Mouse (Mus musculus) cerebellum, postnatal 36 days (tissue): ENCODE results near the gene Med28.

Source experiments
- DNase-seq, 2 experiments: peaks; one replicate each; pipeline ENCODE4 v3.0.0; 2021 to 2022; ENCODE audit warnings: mixed read lengths in 2 of 2

Gene Med28

DNA sequence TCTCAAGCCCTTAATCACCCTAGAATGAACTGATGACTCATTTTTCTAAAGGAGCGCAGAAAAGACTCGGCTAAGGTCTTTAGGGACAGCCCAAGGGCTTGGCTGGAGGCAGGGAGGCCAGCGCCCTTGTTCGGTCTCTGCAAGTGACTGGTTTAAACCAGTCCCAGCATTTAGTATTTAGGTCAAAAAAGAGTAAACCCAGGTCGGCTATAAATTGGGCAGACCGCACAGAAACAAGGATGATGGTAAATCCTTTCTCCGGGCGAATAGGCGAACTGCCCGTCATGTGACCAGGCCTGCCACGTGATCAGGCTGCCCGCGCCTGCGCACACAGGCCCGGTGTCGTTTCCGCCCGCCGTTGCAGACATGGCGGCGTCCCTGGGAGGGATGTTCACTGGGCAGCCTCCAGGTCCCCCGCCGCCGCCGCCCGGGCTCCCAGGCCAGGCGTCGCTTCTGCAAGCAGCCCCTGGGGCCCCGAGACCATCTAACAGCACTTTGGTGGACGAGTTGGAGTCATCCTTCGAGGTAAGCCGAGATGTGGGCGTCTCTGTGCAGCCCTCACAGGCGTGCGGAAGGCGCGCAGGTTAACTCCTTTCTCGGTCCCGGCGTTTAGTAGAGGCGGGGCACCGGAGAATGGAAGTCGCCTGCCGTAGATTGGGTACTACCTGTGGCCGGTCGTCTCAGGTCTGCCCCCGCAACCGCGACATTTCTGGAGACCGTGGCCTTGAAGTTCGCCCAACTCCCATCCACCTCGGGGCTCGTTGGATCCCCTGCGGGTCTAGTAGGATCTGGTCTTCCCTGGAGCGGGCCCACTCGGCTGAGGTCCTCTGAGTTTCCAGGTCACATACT lies at the start of gene Med28:
Med28 (plus strand) TSS at position 270 of the 849 bp plus-strand sequence.
- peak; percentile 95 to 96 for DNase-seq

DNA sequence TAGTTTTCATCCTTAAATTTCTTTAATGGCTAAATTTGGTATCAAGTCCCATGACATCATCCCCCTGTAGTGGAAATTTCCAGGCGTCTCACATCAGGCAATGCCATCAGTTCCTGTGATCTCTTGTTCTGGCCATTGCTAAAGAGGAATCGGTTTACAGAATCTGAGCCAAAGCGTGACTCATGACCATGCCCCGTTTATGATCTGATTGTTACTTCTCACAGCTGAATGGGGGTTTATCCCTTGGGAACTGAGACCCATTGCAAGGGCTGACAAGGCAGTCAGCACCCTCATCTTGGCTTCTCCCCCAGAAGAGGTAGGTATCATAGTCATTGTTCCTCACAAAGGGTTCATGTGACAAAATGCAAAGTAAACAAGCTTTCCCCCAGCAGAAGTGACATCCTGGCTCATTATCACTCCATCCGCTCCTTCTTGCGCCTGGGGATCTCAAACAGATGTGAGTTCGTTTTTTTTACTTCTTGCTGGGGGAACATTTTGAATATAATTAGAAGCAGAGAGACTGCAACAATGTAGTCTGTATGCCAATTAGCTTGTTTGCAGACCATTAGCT lies 47.1 kb upstream of the Med28 start:
- DNase-seq: no peak

DNA sequence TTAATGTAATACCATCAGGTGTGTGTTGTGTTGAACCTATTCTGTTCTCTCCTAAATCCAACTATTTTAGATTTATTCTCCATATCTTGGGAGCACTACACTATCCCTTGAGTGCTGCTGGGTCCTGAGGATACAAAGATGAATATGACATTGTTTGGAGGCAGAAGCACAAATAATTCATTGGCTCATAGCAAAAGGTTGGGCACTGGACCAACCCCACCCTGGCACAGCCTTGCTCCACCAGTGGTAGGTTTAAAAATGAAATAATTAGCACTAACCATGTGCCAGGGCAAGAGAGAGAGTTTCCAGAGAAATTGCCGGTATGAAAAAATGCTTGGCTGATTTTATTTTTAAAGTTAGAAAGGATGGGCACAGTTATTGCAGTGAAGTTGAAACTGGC lies 46.5 kb upstream of the Med28 start:
- DNase-seq: no peak

DNA sequence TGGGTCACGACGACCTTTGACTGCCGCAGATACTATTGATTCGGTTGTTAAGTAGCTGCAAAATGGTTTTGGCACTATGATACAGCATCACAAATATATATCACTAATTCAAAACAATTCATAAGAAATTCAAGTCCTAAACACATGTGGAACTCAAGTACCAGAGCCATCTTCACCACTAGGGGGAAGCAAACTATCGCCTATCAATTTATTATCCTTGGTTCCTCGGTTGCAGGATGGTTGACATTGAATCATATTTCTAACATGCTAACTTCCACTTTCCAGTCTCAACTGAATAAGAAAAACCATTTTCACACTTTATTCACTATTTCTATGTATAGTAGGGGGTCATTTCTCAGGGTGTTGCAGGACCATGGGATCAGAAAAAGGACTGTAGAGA lies 45.8 kb upstream of the Med28 start:
- DNase-seq: peak in 1 of 2 experiments; percentile 56

DNA sequence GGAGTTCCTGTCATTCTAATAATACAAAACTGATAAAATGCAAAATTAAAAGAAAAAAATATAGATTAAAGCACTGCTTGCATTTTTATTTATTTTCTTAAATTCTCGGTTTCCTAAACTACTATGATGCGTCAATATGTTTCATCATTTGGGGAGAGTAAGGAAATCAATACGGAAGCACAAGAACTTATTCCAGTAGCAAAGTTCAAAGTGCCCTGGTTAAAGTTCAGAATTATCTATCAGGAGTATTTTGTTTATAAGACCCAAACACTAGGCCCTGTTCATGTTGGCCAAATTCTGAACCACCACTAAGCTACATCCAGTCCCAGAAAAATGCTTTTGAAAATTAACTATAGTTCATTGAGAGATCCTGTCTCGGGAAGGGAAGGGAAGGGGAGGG lies 45.3 kb upstream of the Med28 start:
- no peak for DNase-seq

DNA sequence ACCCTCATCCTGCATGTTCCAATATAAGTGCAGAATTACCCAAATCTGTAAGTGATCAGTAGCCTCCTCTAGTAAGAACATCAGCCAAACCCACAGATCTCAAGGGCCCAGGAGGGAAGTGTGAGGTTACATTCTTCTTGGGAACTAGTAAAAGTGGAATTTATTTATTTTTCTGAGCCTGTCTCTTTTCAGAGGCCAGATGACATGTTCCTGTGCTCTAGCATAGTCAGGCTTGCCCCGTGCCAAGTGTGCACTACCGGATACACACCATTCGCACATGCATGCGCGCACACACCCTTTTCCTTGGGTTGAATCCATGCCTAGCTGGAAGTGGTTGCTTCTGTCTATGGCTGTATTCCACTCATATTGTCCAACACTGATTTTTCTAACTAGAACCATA lies 44.3 kb upstream of the Med28 start:
- no peak for DNase-seq

- no peak for DNase-seq
Measured at GRCm38 (mm10) chr5:45476288-45476687, 43.7 kb upstream of the Med28 start.

DNA sequence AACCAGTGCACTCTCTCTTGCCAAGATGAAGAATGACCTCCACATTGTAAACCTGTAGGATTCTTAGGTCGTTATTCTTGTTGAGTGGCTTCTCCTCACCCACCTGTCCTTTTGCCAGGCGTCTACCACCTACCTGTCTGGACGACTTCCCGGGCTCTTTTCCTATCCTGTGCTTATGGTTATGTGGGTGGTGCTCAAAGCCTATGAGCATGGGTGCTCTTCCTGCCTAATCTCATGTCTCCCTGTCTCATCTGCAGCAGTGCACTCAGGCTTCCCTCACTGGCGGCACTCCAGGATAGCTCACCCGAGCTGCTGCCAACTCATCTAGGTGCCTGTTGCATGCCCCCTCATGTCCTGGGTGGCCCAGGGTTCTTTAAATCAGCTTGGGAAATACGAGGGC lies 42.4 kb upstream of the Med28 start:
- no peak for DNase-seq

DNA sequence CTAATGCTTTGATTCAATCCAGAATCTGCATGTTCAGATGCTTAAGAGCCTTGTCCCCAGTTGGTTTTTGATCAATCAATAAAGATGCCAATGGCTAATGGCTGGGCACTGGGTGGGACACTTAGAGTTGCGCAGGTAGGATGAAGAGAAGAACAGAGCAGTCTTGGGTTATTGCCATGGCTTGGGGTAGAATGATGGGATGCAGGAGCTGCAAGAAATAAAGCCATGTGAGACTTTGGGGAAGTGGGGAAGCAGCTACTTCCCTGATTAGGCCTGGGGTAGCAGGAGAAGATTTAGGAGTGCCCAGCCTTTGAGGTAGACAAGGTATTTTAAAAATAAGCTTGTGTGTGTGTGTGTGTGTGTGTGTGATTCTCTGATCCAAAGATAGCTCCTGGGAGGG lies 40.0 kb upstream of the Med28 start:
- DNase-seq: no peak

GRCm38 (mm10) chr5:45481125-45481524 lies 38.9 kb upstream of the Med28 start:
- DNase-seq: no peak

DNA sequence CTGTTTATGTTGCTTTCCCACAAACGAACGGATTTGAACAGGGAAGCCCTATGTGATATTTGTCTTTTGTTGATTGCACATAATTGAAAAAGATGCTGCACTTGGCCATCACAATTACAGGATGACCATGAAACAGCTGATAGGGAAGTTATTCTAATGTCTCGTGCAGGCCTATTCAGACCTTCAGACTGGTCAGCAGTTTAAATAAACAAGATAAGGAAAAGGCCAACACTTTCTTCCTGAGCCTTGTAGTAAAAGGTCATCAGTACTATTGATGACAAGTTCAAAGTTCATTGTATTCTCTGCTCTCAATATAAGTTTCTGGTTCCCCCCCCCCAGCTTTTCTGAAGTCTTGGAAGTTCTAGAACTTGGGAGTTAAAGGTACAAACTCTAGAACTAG lies 37.4 kb upstream of the Med28 start:
- no peak for DNase-seq

DNA sequence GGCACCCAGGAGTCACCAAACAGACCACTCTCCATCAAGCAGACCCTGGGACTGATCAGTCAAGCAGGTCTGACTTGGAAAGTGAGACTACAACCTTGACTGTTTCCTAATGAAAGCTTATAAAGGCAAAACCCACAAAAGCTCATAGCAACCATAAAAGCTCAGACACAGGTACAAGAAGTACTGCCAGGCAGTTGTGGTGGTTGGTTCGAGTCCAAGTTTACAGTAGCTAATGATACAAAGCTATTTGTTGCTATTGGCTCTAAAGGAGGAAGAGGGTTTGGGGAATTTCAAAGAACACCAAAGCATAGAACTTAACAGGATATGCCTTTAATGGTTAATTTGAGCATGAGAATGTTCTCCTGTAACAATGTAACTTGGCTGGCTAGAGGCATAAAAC lies 36.4 kb upstream of the Med28 start:
- no peak for DNase-seq

GRCm38 (mm10) chr5:45491776-45492175 lies 28.3 kb upstream of the Med28 start:
- no peak for DNase-seq

DNA sequence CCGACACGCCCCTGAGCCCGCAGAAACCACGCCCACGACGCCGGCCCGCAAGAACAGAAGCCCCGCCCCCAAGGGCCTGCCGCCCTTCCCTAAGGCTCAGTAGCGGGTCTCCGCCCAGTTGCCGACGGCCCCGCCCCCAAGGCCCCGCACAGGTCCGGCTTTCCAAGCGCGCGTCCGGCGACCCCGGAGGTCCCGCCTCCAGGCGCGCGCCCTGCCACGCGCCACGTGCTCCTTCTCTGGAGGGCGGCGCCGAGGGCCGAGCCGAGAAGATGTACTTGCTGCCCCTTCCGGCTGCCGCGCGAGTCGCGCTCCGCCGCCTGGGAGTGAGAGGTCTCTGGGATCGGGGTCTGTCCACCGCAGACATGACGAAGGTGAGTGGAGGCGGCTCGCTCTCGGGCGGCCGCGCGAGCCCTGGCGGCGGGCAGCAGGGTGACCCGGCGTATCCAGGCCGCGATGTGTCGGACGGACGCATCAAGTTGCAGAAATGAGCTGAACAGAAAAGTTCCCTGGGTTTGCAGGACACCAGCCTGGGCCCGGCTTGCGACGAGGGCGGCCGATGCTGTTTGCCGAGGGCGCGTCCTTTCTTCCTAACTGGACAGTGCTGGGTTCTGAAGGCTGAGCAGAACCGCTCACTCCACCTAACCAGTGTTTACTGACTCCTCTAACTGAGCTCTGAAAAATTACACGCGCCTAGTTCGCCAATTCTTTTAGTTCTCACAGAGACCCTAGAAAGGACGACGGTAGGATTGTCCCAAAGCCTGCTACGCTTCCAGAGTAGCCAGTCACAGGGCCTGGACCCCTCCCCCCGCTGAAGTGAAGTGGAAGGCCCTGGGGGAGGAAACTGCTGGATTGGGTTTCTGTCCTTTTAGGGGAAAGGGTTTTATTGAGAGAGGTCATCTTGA lies 26.6 kb upstream of the Med28 start, which contains the start of gene Lap3:
Lap3 (plus strand) TSS at position 184 of the 902 bp plus-strand sequence.
- DNase-seq: peak; percentile 95 to 99

- no peak for DNase-seq
Measured at GRCm38 (mm10) chr5:45494093-45494755, 25.8 kb upstream of the Med28 start.

DNA sequence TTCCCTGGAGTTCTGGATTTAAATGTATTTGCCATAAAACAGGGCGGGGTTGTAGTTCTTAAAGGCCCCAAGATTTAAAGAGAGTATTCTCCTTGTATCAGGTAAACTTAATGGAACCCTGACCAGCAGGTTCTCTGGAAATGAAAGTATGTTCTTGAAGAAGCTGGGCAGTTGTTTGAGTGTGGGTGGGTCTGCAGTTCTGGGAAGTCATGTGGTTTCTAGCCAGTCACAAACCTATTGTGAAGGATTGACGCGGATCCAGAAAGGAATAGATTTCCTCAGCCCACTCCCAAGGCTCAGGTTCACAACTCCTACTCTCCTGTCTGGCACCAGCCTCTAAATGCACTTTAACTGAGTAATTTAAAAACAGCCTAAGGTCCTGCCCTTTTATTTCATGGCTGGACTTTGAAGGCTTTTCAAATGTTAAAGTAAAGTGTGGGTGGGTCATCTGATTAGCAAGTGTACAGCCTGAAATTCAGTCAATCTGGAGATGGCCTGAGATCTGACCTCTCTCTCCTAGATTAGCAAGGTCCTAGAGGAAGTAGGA lies 24.5 kb upstream of the Med28 start:
- DNase-seq: no peak

DNA sequence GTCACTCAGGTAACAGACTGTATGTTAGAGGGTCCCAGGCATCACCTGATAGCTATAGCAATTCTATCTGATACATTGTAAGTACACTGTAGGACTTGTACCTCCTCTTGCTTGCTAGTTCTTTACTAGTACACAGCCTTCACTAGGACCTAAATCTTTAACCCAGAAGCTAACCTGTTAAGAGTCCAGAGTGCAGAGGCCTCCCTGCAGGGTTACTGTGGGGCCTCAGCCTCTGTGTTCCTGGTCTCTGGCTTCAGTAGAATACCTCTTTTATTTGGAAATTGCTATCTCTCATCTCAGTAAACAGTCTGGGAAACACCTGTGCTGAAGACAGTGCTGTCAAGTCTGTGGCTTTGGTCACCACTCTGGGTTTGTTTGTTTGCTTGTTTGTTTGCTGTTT lies 24.0 kb upstream of the Med28 start:
- no peak for DNase-seq

DNA sequence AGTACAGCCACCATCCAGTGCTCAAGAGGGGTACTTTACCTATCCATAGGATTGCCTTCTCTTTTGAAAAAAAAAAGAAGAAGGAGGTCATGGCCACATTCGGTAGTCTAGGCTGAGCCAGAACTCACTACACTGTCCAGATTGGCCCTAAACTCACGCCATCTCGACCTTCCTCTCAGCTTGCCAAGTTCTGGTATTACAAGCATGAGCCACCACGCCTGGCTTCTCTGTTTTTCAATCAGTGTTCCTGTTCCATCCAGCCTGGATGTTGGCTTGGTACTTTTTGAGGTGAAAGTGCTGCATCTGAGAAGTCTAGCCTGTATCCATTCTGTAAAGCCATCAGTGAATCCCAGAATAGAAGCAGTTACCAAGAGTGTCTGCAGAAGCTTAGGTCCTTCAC lies 23.6 kb upstream of the Med28 start:
- no peak for DNase-seq

- DNase-seq: no peak
Measured at GRCm38 (mm10) chr5:45496930-45497550, 23.0 kb upstream of the Med28 start.

- no peak for DNase-seq
Measured at GRCm38 (mm10) chr5:45497564-45497963, 22.5 kb upstream of the Med28 start.

GRCm38 (mm10) chr5:45510071-45510470 lies 10.0 kb upstream of the Med28 start:
- DNase-seq: no peak

- DNase-seq: no peak
Measured at GRCm38 (mm10) chr5:45512908-45513307, 7.1 kb upstream of the Med28 start.
